Mouse (Mus musculus) bone marrow, adult 2 months (tissue): ENCODE results near the gene Ndufb8.

Experiments used
- CTCF ChIP-seq: fragments of 200-500 bp; IDR thresholded peaks from 2 replicates; pipeline ENCODE4 v1.5.1; 2011; ENCODE audit warnings: low read length, control low read depth; ENCODE audit not compliant: control insufficient read depth, insufficient read depth
- POLR2A ChIP-seq: fragments of 200-500 bp; IDR thresholded peaks from 2 replicates; pipeline ENCODE4 v1.6.1; 2011; ENCODE audit warnings: low read depth, mild to moderate bottlenecking, control low read depth, low read length, borderline replicate concordance; ENCODE audit not compliant: control insufficient read depth

DNA sequence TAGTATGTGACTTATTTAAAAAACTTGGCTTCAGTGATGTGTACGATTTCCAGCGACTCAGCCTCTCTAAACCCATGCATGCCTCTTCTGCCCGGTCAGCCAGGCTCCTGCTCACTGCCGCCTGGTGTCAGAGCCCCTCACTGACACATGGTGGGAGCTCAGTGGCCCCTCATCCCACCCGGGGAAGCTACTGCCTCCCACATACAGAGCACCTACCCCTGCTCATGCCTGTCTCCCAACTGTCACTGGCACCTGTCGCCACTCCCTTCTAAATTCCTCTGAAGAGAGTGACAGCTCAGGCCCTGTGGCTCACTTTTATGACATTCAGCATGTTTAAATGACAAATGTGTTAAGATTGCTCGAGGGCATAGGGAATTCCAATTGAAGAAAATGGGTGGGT is 21.0 kb upstream of the Ndufb8 start:
- no peak for TF ChIP-seq CTCF
- TF ChIP-seq POLR2A: no peak
